Comparison of ENCODE assay signal across 18 mouse cellular contexts in genomic region chr1:75618367-75618790, GRCm38 (mm10).
DNase-seq lines count a peak whose midpoint lies in the region; ATAC-seq and TF ChIP-seq lines count a peak whose summit lies in the region.
"Had no signal": no experiment of that assay in that cellular context is flagged by ENCODE, and none has a peak within 500 bp of the region (broad histone marks: within the 10 kb centered on the region; RNA-seq: fewer than 3 reads in every experiment).

No protein-coding gene starts in this region.

- no peak overlapping the region for H3K4me3 ChIP-seq in heart, embryonic 14.5 days (ENCODE audit: control insufficient read depth in 1 of 2, insufficient read depth in 1 of 2, low read depth in 1 of 2, low read length in 2 of 2)
- H3K4me3 ChIP-seq in cerebellum, adult 2 months (replicated peaks; ENCODE audit: insufficient read depth, low read depth, low read length): no peak overlapping the region
- no peak overlapping the region for H3K4me3 ChIP-seq in embryonic facial prominence, embryonic 13.5 days
- H3K4me3 ChIP-seq: liver, embryonic 13.5 days had no signal

- no peaks in the 10 kb centered on the region for H3K9me3 ChIP-seq in heart, embryonic 14.5 days (ENCODE audit: control insufficient read depth, low read length)
- no peaks in the 10 kb centered on the region for H3K9me3 ChIP-seq in embryonic facial prominence, embryonic 13.5 days
- H3K9me3 ChIP-seq: liver, embryonic 13.5 days had no signal

- H3K27me3 ChIP-seq in heart, embryonic 14.5 days (ENCODE audit: control insufficient read depth, insufficient read depth, low read length): no peaks in the 10 kb centered on the region
- no peaks in the 10 kb centered on the region for H3K27me3 ChIP-seq in cerebellum, adult 2 months (ENCODE audit: control insufficient read depth, insufficient read depth, low read length)
- no peaks in the 10 kb centered on the region for H3K27me3 ChIP-seq in embryonic facial prominence, embryonic 13.5 days
- H3K27me3 ChIP-seq: liver, embryonic 13.5 days had no signal

- no peak for DNase-seq in heart, postnatal 25 days (ENCODE audit: low spot score)
- DNase-seq in cerebellum, adult 11 months: peak; percentile 18
- peak; percentile 47 to 68 for DNase-seq in cerebellum, adult 2 months
- no peak for DNase-seq in frontal cortex, postnatal 14 days (ENCODE audit: low spot score in 2 of 2)
- DNase-seq in layer of hippocampus, adult 18-20 months (ENCODE audit: low spot score in 2 of 2): no peak
- DNase-seq: adrenal gland, postnatal 14 days; kidney, adult 18-20 months; kidney, postnatal 4 days; layer of hippocampus, postnatal 36 days; liver, embryonic 13.5 days; lung, postnatal 10 days; right cerebral cortex, adult 18-20 months; thymus, postnatal 36 days had no signal

- H3K36me3 ChIP-seq in heart, embryonic 14.5 days (ENCODE audit: control insufficient read depth, insufficient read depth, low read length): no peaks in the 10 kb centered on the region
- no peaks in the 10 kb centered on the region for H3K36me3 ChIP-seq in embryonic facial prominence, embryonic 13.5 days
- H3K36me3 ChIP-seq: liver, embryonic 13.5 days had no signal

- no peak for TF ChIP-seq CTCF in cerebellum, adult 2 months (IDR thresholded peaks at IDR 0.05; ENCODE audit: borderline replicate concordance, insufficient read depth, low read depth, low read length)

- H3K27ac ChIP-seq in heart, embryonic 14.5 days (replicated peaks in 1 of 2; ENCODE audit: control insufficient read depth in 1 of 2, insufficient read depth in 1 of 2, low read depth in 2 of 2, low read length in 2 of 2): peak overlapping the region; percentile 10 to 60
- H3K27ac ChIP-seq in cerebellum, adult 2 months (ENCODE audit: insufficient read depth, low read length): no peak overlapping the region
- H3K27ac ChIP-seq in embryonic facial prominence, embryonic 13.5 days: no peak overlapping the region
- H3K27ac ChIP-seq: hindbrain, embryonic 14.5 days; liver, embryonic 13.5 days had no signal

- H3K9ac ChIP-seq in heart, embryonic 14.5 days (ENCODE audit: low read length): no peak overlapping the region
- H3K9ac ChIP-seq in embryonic facial prominence, embryonic 13.5 days: no peak overlapping the region
- H3K9ac ChIP-seq: hindbrain, embryonic 14.5 days; liver, embryonic 13.5 days had no signal

- no peak overlapping the region for H3K4me2 ChIP-seq in heart, embryonic 14.5 days (ENCODE audit: low read length)
- H3K4me2 ChIP-seq in embryonic facial prominence, embryonic 13.5 days: no peak overlapping the region
- H3K4me2 ChIP-seq: hindbrain, embryonic 14.5 days; liver, embryonic 13.5 days had no signal

- H3K4me1 ChIP-seq in heart, embryonic 14.5 days (ENCODE audit: control insufficient read depth in 2 of 2, insufficient read depth in 2 of 2, low read length in 2 of 2): peaks cover 6 to 13% of the 10 kb centered on the region in 2 experiments
- peaks cover 7% of the 10 kb centered on the region; the same call in 1 of the 2 replicates for H3K4me1 ChIP-seq in cerebellum, adult 2 months (ENCODE audit: control insufficient read depth, insufficient read depth, low read length)
- H3K4me1 ChIP-seq in embryonic facial prominence, embryonic 13.5 days: peaks cover 7% of the 10 kb centered on the region; the same call in 1 of the 2 replicates
- H3K4me1 ChIP-seq: liver, embryonic 13.5 days had no signal

- intact Hi-C loops in heart, postnatal 25 days (cut with DNase I): no loop called here

- TF ChIP-seq POLR2A in cerebellum, adult 2 months (IDR thresholded peaks at IDR 0.05; ENCODE audit: borderline replicate concordance, insufficient read depth, low read length): no peak

- peak; percentile 39; the same call in 1 of the 2 replicates for ATAC-seq in heart, embryonic 14.5 days (ENCODE audit: insufficient number of reproducible peaks, insufficient read depth, low FRiP score, low read depth)
- 0 out of 2 replicates have a peak, but pooled peaks have one; percentile 37 for ATAC-seq in embryonic facial prominence, embryonic 13.5 days (ENCODE audit: insufficient number of reproducible peaks, insufficient read depth, low FRiP score, low TSS enrichment, low read depth)
- ATAC-seq in megakaryocyte, adult 5-6 weeks (ENCODE audit: poor library complexity, severe bottlenecking): no peak
- ATAC-seq: forebrain, embryonic 14.5 days had no signal

- WGBS in heart, embryonic 14.5 days: 27% methylated on average over 7 of the region's 7 CpGs
- 7% methylated on average over 7 of the region's 7 CpGs for WGBS in cerebellum, adult 2 months
- 22% methylated on average over 7 of the region's 7 CpGs for WGBS in embryonic facial prominence, embryonic 13.5 days

Comparison
In these comparisons a context has a peak if more than half of its experiments do, and no peak if none do; other contexts are left out.
1. H3K27ac ChIP-seq: peak in heart, embryonic 14.5 days (2 of 2); none in cerebellum, adult 2 months (single experiment) and embryonic facial prominence, embryonic 13.5 days (single experiment).
2. DNase-seq: peak in cerebellum, adult 11 months (single experiment) and cerebellum, adult 2 months (2 of 2); none in heart, postnatal 25 days (single experiment), frontal cortex, postnatal 14 days (0 of 2) and layer of hippocampus, adult 18-20 months (0 of 2).